In genomic region chr5:66748448-66749115, GRCm38 (mm10) we compare ENCODE assay signal across 8 mouse cellular contexts. TPM values are rescaled to one million over a fixed set of nuclear protein-coding genes. Genes with fewer than 3 reads are reported as not detected.
A peak's percentile ranks its signal among the peaks of the same experiment; 100 is the strongest.
DNase-seq lines count a peak whose midpoint lies in the region; ATAC-seq and TF ChIP-seq lines count a peak whose summit lies in the region.

No protein-coding gene starts in this region.

- H3K36me3 ChIP-seq in forebrain, embryonic 10.5 days (replicated peaks): no peaks in the 10 kb centered on the region
- H3K36me3 ChIP-seq in forebrain, embryonic 11.5 days (ENCODE audit: control insufficient read depth, insufficient read depth, low read length): no peaks in the 10 kb centered on the region
- H3K36me3 ChIP-seq in forebrain, embryonic 15.5 days: no peaks in the 10 kb centered on the region
- no peaks in the 10 kb centered on the region for H3K36me3 ChIP-seq in hindbrain, postnatal 0 days (ENCODE audit: insufficient read depth, low read length)
- no peaks in the 10 kb centered on the region for H3K36me3 ChIP-seq in midbrain, embryonic 13.5 days

- no peak overlapping the region for H3K4me2 ChIP-seq in forebrain, embryonic 11.5 days (ENCODE audit: low read depth, low read length, severe bottlenecking)
- H3K4me2 ChIP-seq in forebrain, embryonic 15.5 days (replicated peaks): peak overlapping the region; percentile 75
- H3K4me2 ChIP-seq in hindbrain, postnatal 0 days (ENCODE audit: low read depth, low read length): peak overlapping the region; percentile 95
- peak overlapping the region; percentile 91 for H3K4me2 ChIP-seq in midbrain, embryonic 13.5 days (replicated peaks)

- peaks cover 44% of the 10 kb centered on the region for H3K4me1 ChIP-seq in forebrain, embryonic 10.5 days
- H3K4me1 ChIP-seq in forebrain, embryonic 11.5 days (replicated peaks; ENCODE audit: control insufficient read depth, insufficient read depth, low read length): peaks cover 18% of the 10 kb centered on the region; the same call in 1 of the 2 replicates
- peaks cover 50% of the 10 kb centered on the region for H3K4me1 ChIP-seq in forebrain, embryonic 15.5 days
- peaks cover 21% of the 10 kb centered on the region for H3K4me1 ChIP-seq in hindbrain, postnatal 0 days (ENCODE audit: insufficient read depth, low read length)
- peaks cover 49% of the 10 kb centered on the region for H3K4me1 ChIP-seq in midbrain, embryonic 13.5 days (replicated peaks)

- H3K4me3 ChIP-seq in forebrain, embryonic 10.5 days: no peak overlapping the region; the same call in 1 of the 2 replicates
- H3K4me3 ChIP-seq in forebrain, embryonic 11.5 days (ENCODE audit: low read depth, low read length): no peak overlapping the region
- H3K4me3 ChIP-seq in forebrain, embryonic 15.5 days: 0 out of 2 replicates have a peak overlapping the region, but pooled peaks have one; percentile 55
- H3K4me3 ChIP-seq in hindbrain, postnatal 0 days (ENCODE audit: low read length): peak overlapping the region; percentile 27
- H3K4me3 ChIP-seq in midbrain, embryonic 13.5 days (replicated peaks): peak overlapping the region; percentile 78; the same call in 1 of the 2 replicates

- TF ChIP-seq CTCF in hindbrain, postnatal 0 days (IDR thresholded peaks at IDR 0.05; ENCODE audit: low read depth): no peak

- no peak overlapping the region for H3K9ac ChIP-seq in forebrain, embryonic 11.5 days (ENCODE audit: low read length)
- H3K9ac ChIP-seq in forebrain, embryonic 15.5 days (replicated peaks): no peak overlapping the region
- peak overlapping the region; percentile 4; the same call in 1 of the 2 replicates for H3K9ac ChIP-seq in hindbrain, postnatal 0 days (replicated peaks; ENCODE audit: low read length)
- H3K9ac ChIP-seq in midbrain, embryonic 13.5 days (replicated peaks): 0 out of 2 replicates have a peak overlapping the region, but pooled peaks have one; percentile 11

- peaks cover 56% of the 10 kb centered on the region for H3K27me3 ChIP-seq in forebrain, embryonic 10.5 days (ENCODE audit: poor library complexity, severe bottlenecking)
- H3K27me3 ChIP-seq in forebrain, embryonic 11.5 days (ENCODE audit: control insufficient read depth, insufficient read depth, low read length): peaks cover 9% of the 10 kb centered on the region; the same call in 1 of the 2 replicates
- H3K27me3 ChIP-seq in forebrain, embryonic 15.5 days: no peaks in the 10 kb centered on the region
- H3K27me3 ChIP-seq in hindbrain, postnatal 0 days (ENCODE audit: insufficient read depth, low read length): no peaks in the 10 kb centered on the region
- H3K27me3 ChIP-seq in midbrain, embryonic 13.5 days: no peaks in the 10 kb centered on the region

- peak overlapping the region; percentile 60; the same call in 1 of the 2 replicates for H3K27ac ChIP-seq in forebrain, embryonic 10.5 days
- no peak overlapping the region for H3K27ac ChIP-seq in forebrain, embryonic 11.5 days (ENCODE audit: low read depth, low read length)
- peak overlapping the region; percentile 81 for H3K27ac ChIP-seq in forebrain, embryonic 15.5 days (replicated peaks)
- peak overlapping the region; percentile 56; the same call in 1 of the 2 replicates for H3K27ac ChIP-seq in hindbrain, postnatal 0 days
- 0 out of 2 replicates have a peak overlapping the region, but pooled peaks have one; percentile 37 for H3K27ac ChIP-seq in midbrain, embryonic 13.5 days

- H3K9me3 ChIP-seq in forebrain, embryonic 10.5 days: no peaks in the 10 kb centered on the region; the same call in 1 of the 2 replicates
- no peaks in the 10 kb centered on the region for H3K9me3 ChIP-seq in forebrain, embryonic 11.5 days (ENCODE audit: control insufficient read depth, low read length)
- H3K9me3 ChIP-seq in forebrain, embryonic 15.5 days: no peaks in the 10 kb centered on the region
- H3K9me3 ChIP-seq in hindbrain, postnatal 0 days (ENCODE audit: low read length): no peaks in the 10 kb centered on the region
- H3K9me3 ChIP-seq in midbrain, embryonic 13.5 days: no peaks in the 10 kb centered on the region

- WGBS in forebrain, embryonic 10.5 days: 29% methylated on average over 5 of the region's 5 CpGs
- WGBS in forebrain, embryonic 11.5 days: 37% methylated on average over 5 of the region's 5 CpGs
- 43% methylated on average over 5 of the region's 5 CpGs for WGBS in forebrain, embryonic 15.5 days
- 30% methylated on average over 5 of the region's 5 CpGs for WGBS in hindbrain, postnatal 0 days
- WGBS in midbrain, embryonic 13.5 days: 28% methylated on average over 5 of the region's 5 CpGs

- DNase-seq in forebrain, embryonic 10.5 days (ENCODE audit: extremely low spot score, low spot score): no peak
- DNase-seq in forebrain, embryonic 11.5 days (ENCODE audit: low spot score): no peak
- DNase-seq in hindbrain, postnatal 0 days (ENCODE audit: low spot score): no peak
- DNase-seq in c-Kit-positive CD71-positive TER-119-positive erythroid progenitor cells, embryonic 14.5 days (ENCODE audit: low spot score): no peak
- DNase-seq in thymus, postnatal 14 days: no peak
- no peak for DNase-seq in spleen, postnatal 36 days (ENCODE audit: low spot score in 2 of 2)

- no peak for ATAC-seq in forebrain, embryonic 11.5 days (replicated peaks; ENCODE audit: low FRiP score)
- ATAC-seq in forebrain, embryonic 15.5 days (replicated peaks): no peak
- no peak for ATAC-seq in hindbrain, postnatal 0 days
- ATAC-seq in midbrain, embryonic 13.5 days: no peak

RNA-seq across cellular contexts. Expression of gene Limch1, which starts 3.0 kb away (rescaled TPM):
- polyA plus RNA-seq in forebrain, embryonic 10.5 days (2016; fragmentation: Nextera tagmentation; extraction: Ambion mirVana): 26.6 and 28.3 TPM in 2 replicates
- 39.2 and 41.7 TPM in 2 replicates for polyA plus RNA-seq in forebrain, embryonic 11.5 days (2014; fragmentation: Nextera tagmentation; extraction: Ambion mirVana)
- polyA plus RNA-seq in forebrain, embryonic 15.5 days (2015; fragmentation: Nextera tagmentation; extraction: Ambion mirVana): 84.3 and 85.1 TPM in 2 replicates
- total RNA-seq in hindbrain, postnatal 0 days (2014; rRNA removed): 70.6 and 72.4 TPM in 2 replicates
- 50.4 and 54.3 TPM in 2 replicates for polyA plus RNA-seq in hindbrain, postnatal 0 days (2015; fragmentation: Nextera tagmentation; extraction: Ambion mirVana)
- 37.4 and 41.9 TPM in 2 replicates for polyA plus RNA-seq in midbrain, embryonic 13.5 days (2015; fragmentation: Nextera tagmentation; extraction: Ambion mirVana)

Comparison
In these comparisons a context has a peak if more than half of its experiments do, and no peak if none do; other contexts are left out.
1. H3K4me3 ChIP-seq: peak in forebrain, embryonic 15.5 days (single experiment), hindbrain, postnatal 0 days (single experiment) and midbrain, embryonic 13.5 days (single experiment); none in forebrain, embryonic 10.5 days (single experiment) and forebrain, embryonic 11.5 days (single experiment).
2. H3K9ac ChIP-seq: peak in hindbrain, postnatal 0 days (single experiment) and midbrain, embryonic 13.5 days (single experiment); none in forebrain, embryonic 11.5 days (single experiment) and forebrain, embryonic 15.5 days (single experiment).